Mouse (Mus musculus): Measurements from ENCODE around the gene Cacng8. TPM values are rescaled to one million over a fixed set of nuclear protein-coding genes. Genes with fewer than 3 reads are reported as not detected.

The Cacng8 gene
- total RNA-seq, 1 experiment from 2014 or later = not detected

GRCm38 (mm10) chr7:3457111-3457840, 66.8 kb downstream of the Cacng8 start:
- no peak for ATAC-seq (replicated peaks; ENCODE audit: insufficient number of reproducible peaks, low FRiP score, low TSS enrichment, poor library complexity, severe bottlenecking)

GRCm38 (mm10) chr7:3457841-3458217, 67.3 kb downstream of the Cacng8 start:
- no peak for ATAC-seq (replicated peaks; ENCODE audit: insufficient number of reproducible peaks, low FRiP score, low TSS enrichment, poor library complexity, severe bottlenecking)

- ATAC-seq (replicated peaks; ENCODE audit: insufficient number of reproducible peaks, low FRiP score, low TSS enrichment, poor library complexity, severe bottlenecking) = no peak
These were observed 69.8 kb downstream of the Cacng8 start for GRCm38 (mm10) chr7:3460261-3460660.

- no peak for ATAC-seq (replicated peaks; ENCODE audit: insufficient number of reproducible peaks, low FRiP score, low TSS enrichment, poor library complexity, severe bottlenecking)
These were observed 72.8 kb downstream of the Cacng8 start for GRCm38 (mm10) chr7:3463306-3463705.

Other genes with a start within 250 kb of the Cacng8 start
- not detected in 3 replicates for gene AU018091, start 221.5 kb upstream of the Cacng8 start, total RNA-seq (2017)
- 2.6 to 2.9 TPM in 2 of 3 replicates, not detected in the other for gene Nlrp12, start 140.9 kb upstream of the Cacng8 start, total RNA-seq (2017)
- gene Myadm, start 101.6 kb upstream of the Cacng8 start, total RNA-seq (2017) = 50.6 to 61.2 TPM (median 60.3 TPM) in 3 replicates
- 1.9 to 7.0 TPM (median 3.2 TPM) in 3 replicates for gene Prkcg, start 101.5 kb upstream of the Cacng8 start, total RNA-seq (2017)
- gene Cacng7, start 57.7 kb upstream of the Cacng8 start, total RNA-seq (2017) = not detected in 3 replicates
- not detected in 3 replicates for gene Cacng6, start 33.5 kb downstream of the Cacng8 start, total RNA-seq (2017)
- gene Tarm1, start 111.9 kb downstream of the Cacng8 start, total RNA-seq (2017) = 1.3 to 1.9 TPM in 2 of 3 replicates, not detected in the other
- gene Oscar, start 225.5 kb downstream of the Cacng8 start, total RNA-seq (2017) = not detected in 3 replicates
- gene Ndufa3, start 226.7 kb downstream of the Cacng8 start, total RNA-seq (2017) = 163 to 226 TPM (median 220 TPM) in 3 replicates
- 20.6 to 34.9 TPM (median 28.7 TPM) in 3 replicates for gene Tfpt, start 239.2 kb downstream of the Cacng8 start, total RNA-seq (2017)
- gene Prpf31, start 239.3 kb downstream of the Cacng8 start, total RNA-seq (2017) = 50.9 to 63.8 TPM (median 57.8 TPM) in 3 replicates